Mouse (Mus musculus) limb, embryonic 14.5 days (tissue): Measurements from ENCODE around the gene Gm5580. TPM values are rescaled to one million over a fixed set of nuclear protein-coding genes. Genes with fewer than 3 reads are reported as not detected.
A peak's percentile ranks its signal among the peaks of the same experiment; 100 is the strongest.
"Not testable (repeated sequence)": the region's sequence is repeated elsewhere in the genome, so short reads cannot be mapped to it uniquely, and the experiment has no call there.

ENCODE experiments used
- ATAC-seq: fragments of 200-750 bp; cut with Nextera tagmentation; 2 replicates; pipeline ENCODE4 v1.8.0; 2017; ENCODE audit warnings: low read depth, moderate number of reproducible peaks, moderate TSS enrichment; ENCODE audit not compliant: low FRiP score
- DNase-seq: peaks from one replicate; pipeline ENCODE4 v3.0.0-alpha.2; 2015; ENCODE audit warnings: low spot score
- H3K27ac ChIP-seq: fragments of 300-500 bp; sonication (generic); replicated peaks from 2 replicates; pipeline ENCODE4 v1.5.1; 2014; ENCODE audit warnings: low read depth, mild to moderate bottlenecking, low read length, moderate library complexity, mixed read lengths
- H3K27me3 ChIP-seq: fragments of 300-500 bp; sonication (generic); 2 replicates; pipeline ENCODE4 v1.6.1; 2014; ENCODE audit warnings: low read length, mixed read lengths; ENCODE audit not compliant: control insufficient read depth, insufficient read depth
- H3K36me3 ChIP-seq: fragments of 300-500 bp; sonication (generic); 2 replicates; pipeline ENCODE4 v1.6.1; 2014; ENCODE audit warnings: mild to moderate bottlenecking, low read length, moderate library complexity, mixed read lengths; ENCODE audit not compliant: control insufficient read depth, insufficient read depth
- H3K4me1 ChIP-seq: fragments of 300-500 bp; sonication (generic); 2 replicates; pipeline ENCODE4 v1.6.1; 2014; ENCODE audit warnings: antibody characterized with exemption, low read length, mixed read lengths; ENCODE audit not compliant: control insufficient read depth, insufficient read depth
- H3K4me2 ChIP-seq: fragments of 300-500 bp; sonication (generic); replicated peaks from 2 replicates; pipeline ENCODE4 v1.6.1; 2014; ENCODE audit warnings: low read depth, mild to moderate bottlenecking, low read length, moderate library complexity; ENCODE audit not compliant: severe bottlenecking
- H3K4me3 ChIP-seq: fragments of 300-500 bp; sonication (generic); replicated peaks from 2 replicates; pipeline ENCODE4 v1.5.1; 2014; ENCODE audit warnings: low read length
- H3K9ac ChIP-seq: fragments of 300-500 bp; sonication (generic); 2 replicates; pipeline ENCODE4 v1.6.1; 2014; ENCODE audit warnings: mild to moderate bottlenecking, low read depth, low read length, moderate library complexity; ENCODE audit not compliant: severe bottlenecking
- H3K9me3 ChIP-seq: fragments of 300-500 bp; sonication (generic); 2 replicates; pipeline ENCODE4 v1.6.1; 2016; ENCODE audit warnings: low read length; ENCODE audit not compliant: control insufficient read depth
- POLR2A ChIP-seq: fragments of 200-500 bp; IDR thresholded peaks from 2 replicates; pipeline ENCODE4 v1.8.0; 2012; ENCODE audit warnings: inconsistent platforms, mild to moderate bottlenecking, moderate library complexity, borderline replicate concordance; ENCODE audit not compliant: insufficient read depth, insufficient read length; ENCODE audit errors: extremely low read depth
- WGBS: fragments of 180-500 bp; shearing (Covaris S2); extraction: QIAGEN DNeasy Blood & Tissue Kit; methylation state at CpG from one replicate; pipeline ENCODE4 v1.1.7; 2014; 5-methylcytosine and 5-hydroxymethylcytosine counted together
- polyA plus RNA-seq, 2 experiments: library from polyadenylated mRNA; depleted of rRNA in 1 of 2; stranded (reverse) in 1 of 2; unstranded in 1 of 2; fragments of >200 nt; fragmentation: Nextera tagmentation in 1 of 2; extraction: Ambion mirVana in 1 of 2; gene quantifications; 2 replicates each; pipeline versions ENCODE4 v1.2.1 to v1.2.3; 2012 to 2014

The Gm5580 gene
- polyA plus RNA-seq, 2 experiments = 0.14 to 0.50 TPM

- no peak for TF ChIP-seq POLR2A
- Histone ChIP-seq H3K9me3 (no peaks in the 10 kb centered on the region), H3K36me3 (no peaks in the 10 kb centered on the region), H3K27ac (no peak within 1 kb of the TSS), H3K9ac (no peak within 1 kb of the TSS), H3K4me3 (no peak within 1 kb of the TSS), H3K4me1 (no peaks in the 10 kb centered on the region), H3K27me3 (no peaks in the 10 kb centered on the region), H3K4me2 (no peak within 1 kb of the TSS)
- DNase-seq (no peak), ATAC-seq (no peak)
- 77% methylated on average over 1 of the region's 1 CpGs for WGBS
Observed at GRCm38 (mm10) chr6:116553935-116554334, 3.0 kb downstream of the Gm5580 start, which contains the start of gene Olfr214. Gene Olfr214 (plus strand): TSS chr6:116554235.

DNA sequence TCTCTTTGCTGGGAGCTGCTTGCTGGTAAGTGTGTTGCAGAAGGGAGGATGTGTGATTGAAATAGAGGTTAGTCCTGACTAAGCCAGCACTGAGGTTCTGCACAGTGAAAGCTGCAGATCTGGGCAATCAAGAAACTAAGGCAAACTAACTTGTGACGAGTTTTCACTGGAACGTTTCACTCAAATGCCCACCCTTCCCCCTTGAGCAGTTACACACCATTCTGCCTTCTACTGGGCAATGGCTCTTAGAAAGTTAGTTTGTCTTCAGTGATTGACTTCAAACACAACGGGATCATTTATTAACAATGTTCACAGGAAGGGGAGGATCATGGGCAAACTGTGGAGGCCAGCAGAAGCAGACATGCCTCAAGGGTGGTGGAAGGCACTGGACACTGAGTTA is 4.0 kb downstream of the Gm5580 start:
- WGBS = 71% methylated on average over 3 of the region's 3 CpGs
- no peak for TF ChIP-seq POLR2A
- Histone ChIP-seq H3K4me2 (no peak overlapping the region), H3K27ac (no peak overlapping the region), H3K9ac (no peak overlapping the region), H3K4me1 (no peaks in the 10 kb centered on the region), H3K36me3 (no peaks in the 10 kb centered on the region), H3K9me3 (no peaks in the 10 kb centered on the region), H3K4me3 (no peak overlapping the region), H3K27me3 (no peaks in the 10 kb centered on the region)
- no peak for DNase-seq
- ATAC-seq = no peak

DNA sequence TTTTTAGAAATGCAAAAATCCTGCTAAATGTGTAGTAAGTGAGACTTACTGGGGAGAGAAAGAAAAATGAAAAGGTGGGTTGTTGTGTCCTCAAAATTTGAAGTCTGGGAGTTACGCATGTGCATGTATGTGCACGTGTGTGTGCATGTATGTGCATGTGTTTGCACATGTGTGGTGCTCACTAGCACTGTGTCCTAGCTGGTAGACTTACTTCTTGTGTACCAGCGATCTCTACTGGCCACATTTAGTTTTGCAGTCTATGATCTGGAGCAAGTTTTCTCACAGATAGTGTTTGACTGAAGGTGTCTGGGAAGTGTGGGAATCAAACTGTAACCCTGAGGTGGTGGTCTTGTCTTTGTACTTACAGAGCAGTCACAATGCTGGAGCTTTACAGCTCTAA is 18.9 kb downstream of the Gm5580 start:
- H3K9me3 ChIP-seq = no peaks in the 10 kb centered on the region
- no peak overlapping the region for H3K4me3 ChIP-seq
- ATAC-seq (no peak), DNase-seq (peak; percentile 22)
- no peak overlapping the region for H3K4me2 ChIP-seq
- H3K27ac ChIP-seq = no peak overlapping the region
- TF ChIP-seq POLR2A = no peak
- H3K27me3 ChIP-seq = no peaks in the 10 kb centered on the region
- 20% methylated on average over 3 of the region's 3 CpGs for WGBS
- H3K9ac ChIP-seq = no peak overlapping the region
- H3K4me1 ChIP-seq = no peaks in the 10 kb centered on the region
- H3K36me3 ChIP-seq = no peaks in the 10 kb centered on the region

GRCm38 (mm10) chr6:116584095-116584494 is 33.2 kb downstream of the Gm5580 start, which contains the start of gene Olfr215:
Gene Olfr215 (minus strand): TSS chr6:116584195.
- Histone ChIP-seq H3K9me3 (no peaks in the 10 kb centered on the region), H3K9ac (no peak within 1 kb of the TSS), H3K4me2 (no peak within 1 kb of the TSS), H3K4me1 (no peaks in the 10 kb centered on the region), H3K4me3 (no peak within 1 kb of the TSS), H3K36me3 (no peaks in the 10 kb centered on the region), H3K27me3 (no peaks in the 10 kb centered on the region), H3K27ac (no peak within 1 kb of the TSS)
- no peak for TF ChIP-seq POLR2A
- ATAC-seq (no peak), DNase-seq (no peak)
- 74% methylated on average over 4 of the region's 4 CpGs for WGBS

- not testable (repeated sequence) for H3K4me3 ChIP-seq, H3K9me3 ChIP-seq, H3K27me3 ChIP-seq, H3K27ac ChIP-seq, H3K4me1 ChIP-seq, H3K4me2 ChIP-seq, DNase-seq, H3K36me3 ChIP-seq, H3K9ac ChIP-seq, ATAC-seq
Observed at GRCm38 (mm10) chr6:116600969-116601368, 50.0 kb downstream of the Gm5580 start.

Other genes with a start within 250 kb of the Gm5580 start
- gene March8, start 213.1 kb upstream of the Gm5580 start, polyA plus RNA-seq (2012; rRNA removed) = 40.4 and 49.4 TPM in 2 replicates
- 27.0 and 29.6 TPM in 2 replicates for gene March8, start 213.1 kb upstream of the Gm5580 start, polyA plus RNA-seq (2014; fragmentation: Nextera tagmentation; extraction: Ambion mirVana)
- gene Alox5, start 90.0 kb upstream of the Gm5580 start, polyA plus RNA-seq (2012; rRNA removed) = 1.6 and 2.0 TPM in 2 replicates
- gene Alox5, start 90.0 kb upstream of the Gm5580 start, polyA plus RNA-seq (2014; fragmentation: Nextera tagmentation; extraction: Ambion mirVana) = 3.9 and 4.1 TPM in 2 replicates
- not detected in 2 replicates for gene Olfr211, start 62.0 kb upstream of the Gm5580 start, polyA plus RNA-seq (2012; rRNA removed)
- not detected in 2 replicates for gene Olfr211, start 62.0 kb upstream of the Gm5580 start, polyA plus RNA-seq (2014; fragmentation: Nextera tagmentation; extraction: Ambion mirVana)
- 0.03 TPM in 1 of 2 replicates, not detected in the other for gene Olfr212, start 44.6 kb upstream of the Gm5580 start, polyA plus RNA-seq (2012; rRNA removed)
- gene Olfr212, start 44.6 kb upstream of the Gm5580 start, polyA plus RNA-seq (2014; fragmentation: Nextera tagmentation; extraction: Ambion mirVana) = not detected in 2 replicates
- gene Olfr213, start 12.7 kb upstream of the Gm5580 start, polyA plus RNA-seq (2012; rRNA removed) = not detected in 2 replicates
- gene Olfr213, start 12.7 kb upstream of the Gm5580 start, polyA plus RNA-seq (2014; fragmentation: Nextera tagmentation; extraction: Ambion mirVana) = not detected in 2 replicates
- not detected in 2 replicates for gene Olfr214, start 3.1 kb downstream of the Gm5580 start, polyA plus RNA-seq (2012; rRNA removed)
- gene Olfr214, start 3.1 kb downstream of the Gm5580 start, polyA plus RNA-seq (2014; fragmentation: Nextera tagmentation; extraction: Ambion mirVana) = not detected in 2 replicates
- gene Olfr215, start 33.1 kb downstream of the Gm5580 start, polyA plus RNA-seq (2012; rRNA removed) = not detected in 2 replicates
- gene Olfr215, start 33.1 kb downstream of the Gm5580 start, polyA plus RNA-seq (2014; fragmentation: Nextera tagmentation; extraction: Ambion mirVana) = not detected in 2 replicates
- gene Zfp422, start 77.9 kb downstream of the Gm5580 start, polyA plus RNA-seq (2012; rRNA removed) = 109 and 128 TPM in 2 replicates
- gene Zfp422, start 77.9 kb downstream of the Gm5580 start, polyA plus RNA-seq (2014; fragmentation: Nextera tagmentation; extraction: Ambion mirVana) = 166 and 184 TPM in 2 replicates
- gene Depp1, start 99.5 kb downstream of the Gm5580 start, polyA plus RNA-seq (2012; rRNA removed) = 13.8 and 17.6 TPM in 2 replicates
- 27.7 and 28.6 TPM in 2 replicates for gene Depp1, start 99.5 kb downstream of the Gm5580 start, polyA plus RNA-seq (2014; fragmentation: Nextera tagmentation; extraction: Ambion mirVana)
- 5.9 and 6.0 TPM in 2 replicates for gene Rassf4, start 122.8 kb downstream of the Gm5580 start, polyA plus RNA-seq (2012; rRNA removed)
- 11.3 and 14.3 TPM in 2 replicates for gene Rassf4, start 122.8 kb downstream of the Gm5580 start, polyA plus RNA-seq (2014; fragmentation: Nextera tagmentation; extraction: Ambion mirVana)
- 0.03 and 0.17 TPM in 2 replicates for gene Tmem72, start 165.8 kb downstream of the Gm5580 start, polyA plus RNA-seq (2012; rRNA removed)
- gene Tmem72, start 165.8 kb downstream of the Gm5580 start, polyA plus RNA-seq (2014; fragmentation: Nextera tagmentation; extraction: Ambion mirVana) = 0.06 and 0.08 TPM in 2 replicates